Mouse (Mus musculus): ENCODE measurements around the gene Tbc1d4.

- TF ChIP-seq CTCF (IDR thresholded peaks at IDR 0.05; ENCODE audit: insufficient read depth, low read length) (no peak), POLR2A (IDR thresholded peaks at IDR 0.05; ENCODE audit: borderline replicate concordance, extremely low read depth, low read depth, low read length) (no peak)
Measured at GRCm38 (mm10) chr14:101447857-101448256, 161.1 kb downstream of the Tbc1d4 start.

Measured in lung, adult 2 months (tissue).